16 mouse cellular contexts compared by ENCODE assay signal in the genomic region with DNA sequence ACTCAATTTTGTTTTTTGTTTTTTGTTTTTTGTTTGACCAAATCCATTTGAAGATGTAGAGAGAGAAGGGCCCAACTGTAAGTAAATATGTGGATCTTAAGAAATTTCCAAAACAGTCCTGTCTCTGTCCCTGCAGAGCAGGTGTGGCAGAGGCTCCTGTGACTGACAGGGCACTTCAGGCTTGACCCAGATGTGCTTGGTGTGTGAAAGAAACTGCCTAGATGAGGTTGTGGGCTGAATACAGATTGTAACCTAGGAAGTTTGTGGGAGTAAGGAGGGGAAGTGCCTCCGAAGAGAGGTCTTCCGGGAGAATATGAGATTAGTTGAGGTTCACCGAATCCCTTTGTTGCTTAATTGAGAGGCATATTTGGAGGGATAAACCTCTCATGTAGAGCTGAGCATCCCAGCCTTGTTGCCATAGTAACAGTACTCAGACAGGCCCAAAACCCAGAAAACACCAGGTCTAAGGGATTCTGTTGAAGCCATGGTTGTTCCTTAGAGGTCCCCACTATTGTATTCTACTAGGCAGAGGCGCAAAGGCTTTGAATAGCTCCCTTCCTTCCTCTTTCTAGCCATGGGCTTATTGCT. TPM values are rescaled to one million over a fixed set of nuclear protein-coding genes. Genes with fewer than 3 reads are reported as not detected.
DNase-seq lines count a peak whose midpoint lies in the region; ATAC-seq and TF ChIP-seq lines count a peak whose summit lies in the region.
"Had no signal": no experiment of that assay in that cellular context is flagged by ENCODE, and none has a peak within 500 bp of the region (broad histone marks: within the 10 kb centered on the region; RNA-seq: fewer than 3 reads in every experiment).

No protein-coding gene starts in this region.

- H3K27me3 ChIP-seq in embryonic facial prominence, embryonic 11.5 days (ENCODE audit: control insufficient read depth, insufficient read depth, low read length), result no peaks in the 10 kb centered on the region
- H3K27me3 ChIP-seq in embryonic facial prominence, embryonic 10.5 days (replicated peaks; ENCODE audit: low read depth, poor library complexity, severe bottlenecking), result 0 out of 2 replicates have a peak, but pooled peaks cover under 1% of the 10 kb centered on the region
- no peaks in the 10 kb centered on the region for H3K27me3 ChIP-seq in neural tube, embryonic 15.5 days (replicated peaks)
- H3K27me3 ChIP-seq: limb, embryonic 15.5 days had no signal

- 41% methylated on average over 4 of the region's 4 CpGs for WGBS in embryonic facial prominence, embryonic 11.5 days
- WGBS in embryonic facial prominence, embryonic 10.5 days, result 44% methylated on average over 4 of the region's 4 CpGs
- 17% methylated on average over 4 of the region's 4 CpGs for WGBS in neural tube, embryonic 15.5 days

- no peaks in the 10 kb centered on the region for H3K36me3 ChIP-seq in embryonic facial prominence, embryonic 11.5 days (replicated peaks; ENCODE audit: control insufficient read depth, insufficient read depth, low read depth, low read length)
- no peaks in the 10 kb centered on the region for H3K36me3 ChIP-seq in embryonic facial prominence, embryonic 10.5 days (replicated peaks)
- no peaks in the 10 kb centered on the region for H3K36me3 ChIP-seq in neural tube, embryonic 15.5 days
- H3K36me3 ChIP-seq: limb, embryonic 15.5 days had no signal

- no peak overlapping the region for H3K27ac ChIP-seq in embryonic facial prominence, embryonic 11.5 days (replicated peaks; ENCODE audit: low read depth, low read length)
- no peak overlapping the region for H3K27ac ChIP-seq in embryonic facial prominence, embryonic 10.5 days (replicated peaks)
- no peak overlapping the region for H3K27ac ChIP-seq in neural tube, embryonic 15.5 days (replicated peaks)
- H3K27ac ChIP-seq in gastrocnemius, adult 2 months, result no peak overlapping the region
- H3K27ac ChIP-seq: left cerebral cortex, adult 2 months; limb, embryonic 15.5 days had no signal

- intact Hi-C loops in gastrocnemius, adult 2 months (cut with DNase I), result no loop called here

- no peak overlapping the region for H3K4me2 ChIP-seq in embryonic facial prominence, embryonic 11.5 days (ENCODE audit: low read depth, low read length)
- no peak overlapping the region for H3K4me2 ChIP-seq in neural tube, embryonic 15.5 days
- H3K4me2 ChIP-seq: limb, embryonic 15.5 days; lung, embryonic 14.5 days had no signal

- H3K9me3 ChIP-seq in embryonic facial prominence, embryonic 11.5 days (replicated peaks; ENCODE audit: control insufficient read depth, low read length), result no peaks in the 10 kb centered on the region
- H3K9me3 ChIP-seq in embryonic facial prominence, embryonic 10.5 days, result peaks cover 5% of the 10 kb centered on the region; the same call in 1 of the 2 replicates
- H3K9me3 ChIP-seq in neural tube, embryonic 15.5 days (replicated peaks), result no peaks in the 10 kb centered on the region
- H3K9me3 ChIP-seq: limb, embryonic 15.5 days had no signal

- no peak overlapping the region for H3K4me3 ChIP-seq in embryonic facial prominence, embryonic 11.5 days (ENCODE audit: low read depth, low read length)
- H3K4me3 ChIP-seq in embryonic facial prominence, embryonic 10.5 days, result no peak overlapping the region
- no peak overlapping the region for H3K4me3 ChIP-seq in neural tube, embryonic 15.5 days (replicated peaks)
- H3K4me3 ChIP-seq in gastrocnemius, adult 2 months, result no peak overlapping the region
- H3K4me3 ChIP-seq: left cerebral cortex, adult 2 months; limb, embryonic 15.5 days had no signal

- TF ChIP-seq CTCF in gastrocnemius, adult 2 months (IDR thresholded peaks at IDR 0.05), result no peak

- peak; percentile 59; the same call in 1 of the 2 replicates for ATAC-seq in embryonic facial prominence, embryonic 11.5 days (replicated peaks; ENCODE audit: insufficient number of reproducible peaks, low FRiP score, low TSS enrichment, low read depth)
- peak; percentile 68; the same call in 1 of the 2 replicates for ATAC-seq in neural tube, embryonic 15.5 days (ENCODE audit: low FRiP score)
- ATAC-seq: intestine, postnatal 0 days had no signal

- H3K4me1 ChIP-seq in embryonic facial prominence, embryonic 11.5 days (ENCODE audit: control insufficient read depth, insufficient read depth, low read length), result no peaks in the 10 kb centered on the region
- peaks cover 10% of the 10 kb centered on the region for H3K4me1 ChIP-seq in embryonic facial prominence, embryonic 10.5 days
- peaks cover 7% of the 10 kb centered on the region; the same call in 1 of the 2 replicates for H3K4me1 ChIP-seq in neural tube, embryonic 15.5 days
- H3K4me1 ChIP-seq: limb, embryonic 15.5 days had no signal

- peak; percentile 25 for DNase-seq in embryonic facial prominence, embryonic 11.5 days (ENCODE audit: low spot score)
- no peak for DNase-seq in embryonic facial prominence, embryonic 10.5 days (ENCODE audit: low spot score)
- no peak for DNase-seq in neural tube, embryonic 10.5 days (ENCODE audit: extremely low spot score, low spot score)
- DNase-seq in mesoderm, embryonic 11.5 days (ENCODE audit: low read depth, low spot score), result peak; percentile 40
- DNase-seq in retina, postnatal 1 day, result peak; percentile 94
- DNase-seq in gastrocnemius, adult 2 months, result no peak
- no peak for DNase-seq in thymus, postnatal 4 days
- DNase-seq: cerebellum, postnatal 10 days; heart, adult 18-20 months; kidney, postnatal 14 days; lung, embryonic 14.5 days; thymus, postnatal 36 days had no signal

- no peak overlapping the region for H3K9ac ChIP-seq in embryonic facial prominence, embryonic 11.5 days (replicated peaks; ENCODE audit: low read length)
- H3K9ac ChIP-seq in neural tube, embryonic 15.5 days (replicated peaks), result no peak overlapping the region
- H3K9ac ChIP-seq: limb, embryonic 15.5 days; lung, embryonic 14.5 days had no signal

RNA-seq across cellular contexts. Expression of a gene that starts 27.5 kb away (rescaled TPM):
- 5.8 and 7.0 TPM in 2 replicates for polyA plus RNA-seq in embryonic facial prominence, embryonic 11.5 days (2014; fragmentation: Nextera tagmentation; extraction: Ambion mirVana)
- 3.0 and 3.5 TPM in 2 replicates for polyA plus RNA-seq in embryonic facial prominence, embryonic 10.5 days (2016; fragmentation: Nextera tagmentation; extraction: Ambion mirVana)
- 4.5 and 31.5 TPM in 2 replicates for polyA plus RNA-seq in neural tube, embryonic 15.5 days (2015; fragmentation: Nextera tagmentation; extraction: Ambion mirVana)
- total RNA-seq in gastrocnemius, adult 2 months (2021), result 10 to 100 TPM; 22.7 to 29.5 TPM

Comparison
In these comparisons a context has a peak if more than half of its experiments do, and no peak if none do; other contexts are left out.
1. DNase-seq: peak in embryonic facial prominence, embryonic 11.5 days (single experiment), mesoderm, embryonic 11.5 days (single experiment) and retina, postnatal 1 day (single experiment); none in embryonic facial prominence, embryonic 10.5 days (single experiment), neural tube, embryonic 10.5 days (single experiment), gastrocnemius, adult 2 months (single experiment) and thymus, postnatal 4 days (single experiment).